Mouse (Mus musculus) erythroblast, embryonic 14.5 days (primary cell): ENCODE results near the gene Fam83g.

Experiments
- GATA1 ChIP-seq: IDR thresholded peaks from 2 replicates; pipeline ENCODE4 v1.6.1; 2012; ENCODE audit warnings: low read length, inconsistent platforms, mixed read lengths
- TAL1 ChIP-seq: IDR thresholded peaks from 3 replicates; pipeline ENCODE4 v1.6.1; 2012; ENCODE audit warnings: low read length, inconsistent platforms, mixed read lengths

GRCm38 (mm10) chr11:61728037-61728436 lies 44.1 kb downstream of the Fam83g start:
- TF ChIP-seq GATA1 (no peak), TAL1 (no peak)
